Mouse (Mus musculus) kidney, postnatal 4 days (tissue): ENCODE data around the gene Ap1g2.

Source experiments
- DNase-seq, 2 experiments: peaks; one replicate each; pipeline ENCODE4 v3.0.0; 2021; ENCODE audit warnings: mixed read lengths in 2 of 2

Ap1g2 gene

DNA sequence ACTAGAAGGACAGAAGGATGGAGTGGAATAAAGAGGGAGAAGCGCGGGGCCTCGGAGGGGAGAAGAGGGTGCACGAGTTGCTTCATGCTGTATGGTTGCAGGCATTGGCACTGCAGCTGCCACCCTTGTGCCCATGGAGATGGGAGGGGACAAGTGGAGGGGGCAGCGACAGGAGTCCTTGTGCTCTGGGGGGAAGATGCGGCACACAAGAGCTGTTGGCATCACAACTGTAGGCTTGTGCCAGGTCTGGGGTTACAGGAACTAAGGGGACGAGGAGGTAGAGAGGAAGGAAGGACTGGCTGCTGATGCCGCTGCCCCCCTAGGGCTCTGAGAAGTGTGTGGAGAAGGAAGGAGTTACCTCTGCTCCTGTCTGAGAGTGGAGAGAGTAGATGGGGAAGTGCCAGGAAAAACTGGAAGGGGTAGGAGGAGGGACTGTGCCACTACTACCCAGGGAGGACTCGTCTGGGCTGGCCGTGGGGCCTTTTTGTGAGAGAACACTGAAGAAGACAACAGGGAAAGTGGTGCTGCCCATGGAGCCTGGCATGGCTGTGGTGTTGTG, 52.1 kb downstream of the Ap1g2 start:
- no peak for DNase-seq

DNA sequence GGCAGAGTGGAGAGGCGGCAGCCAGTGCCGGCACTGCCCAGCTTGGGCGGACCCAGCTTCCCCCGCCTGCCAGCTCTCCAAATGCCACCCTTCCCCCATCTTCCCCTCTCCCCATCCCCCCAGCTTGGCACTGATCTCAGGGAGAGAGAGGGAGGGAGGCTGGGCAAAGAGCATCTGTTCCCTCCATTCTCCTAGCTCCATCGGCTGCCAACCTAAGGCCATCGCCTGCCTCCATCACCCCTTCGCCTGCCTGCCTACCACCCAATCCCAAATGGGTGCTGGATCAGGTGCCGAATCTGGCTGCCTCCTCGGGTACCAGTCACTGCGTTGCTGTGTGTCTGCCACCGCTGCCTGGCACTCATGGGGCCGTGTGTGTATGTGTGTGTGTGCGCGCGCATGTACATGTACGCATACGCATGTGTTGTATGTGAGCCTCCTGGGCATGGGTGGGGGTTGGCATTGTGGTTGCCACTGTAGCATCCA, 52.6 kb downstream of the Ap1g2 start:
- no peak for DNase-seq

DNA sequence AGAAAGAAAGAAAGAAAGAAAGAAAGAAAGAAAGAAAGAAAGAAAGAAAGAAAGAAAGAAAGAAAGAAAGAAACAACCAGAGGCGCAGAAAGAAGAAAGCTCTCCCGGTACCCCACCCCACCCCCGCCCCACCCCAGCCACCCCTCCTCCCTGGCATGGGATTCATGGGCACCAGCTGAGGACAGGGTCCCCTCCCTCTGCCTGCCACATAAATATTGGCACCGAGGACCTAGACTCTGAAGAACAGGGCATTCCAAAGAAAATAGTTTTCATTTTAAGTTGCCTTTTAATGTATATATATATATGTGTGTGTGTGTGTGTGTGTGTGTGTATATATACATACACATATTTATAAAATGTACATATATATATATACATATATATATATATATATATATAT, 53.3 kb downstream of the Ap1g2 start:
- DNase-seq, result no peak

DNA sequence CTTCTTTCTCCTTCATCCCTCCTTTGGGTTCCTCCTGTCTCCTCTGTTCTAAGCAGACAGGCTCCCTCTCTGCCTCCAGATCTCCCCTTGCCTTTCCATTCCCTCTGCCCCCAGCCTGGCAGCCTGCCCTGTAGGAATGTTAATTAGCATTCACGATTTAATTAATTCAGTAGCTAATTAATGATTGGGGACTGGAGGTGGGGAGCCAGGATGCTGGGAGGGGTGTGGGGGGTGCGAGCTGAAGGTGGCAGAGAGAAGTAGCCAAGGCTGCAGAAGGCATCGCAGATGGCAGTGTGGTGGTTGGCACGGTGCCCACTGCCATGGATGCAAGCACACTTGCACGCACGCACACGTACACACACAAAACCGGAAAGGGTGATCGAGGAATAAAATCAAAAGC, 53.9 kb downstream of the Ap1g2 start:
- peak; percentile 59 to 70 for DNase-seq
